Mouse (Mus musculus) embryonic fibroblast, embryonic 13.5 days (primary cell): Measurements from ENCODE around the gene Slc35g2. TPM values are rescaled to one million over a fixed set of nuclear protein-coding genes. Genes with fewer than 3 reads are reported as not detected.
A peak's percentile ranks its signal among the peaks of the same experiment; 100 is the strongest.

Experiments
- H3K27ac ChIP-seq: 2 replicates; pipeline ENCODE4 v1.5.1; 2012; ENCODE audit warnings: low read length, control low read depth, inconsistent platforms; ENCODE audit not compliant: insufficient read depth
- H3K4me1 ChIP-seq: 2 replicates; pipeline ENCODE4 v1.6.1; 2011; ENCODE audit warnings: low read length; ENCODE audit not compliant: control insufficient read depth, insufficient read depth
- H3K4me3 ChIP-seq: 2 replicates; pipeline ENCODE4 v1.5.1; 2011; ENCODE audit warnings: mild to moderate bottlenecking, control low read depth, low read length; ENCODE audit not compliant: insufficient read depth
- CTCF ChIP-seq: IDR thresholded peaks from 2 replicates; pipeline ENCODE4 v1.5.1; 2011; ENCODE audit warnings: mild to moderate bottlenecking, control low read depth, low read length, moderate library complexity, borderline replicate concordance; ENCODE audit not compliant: insufficient read depth
- POLR2A ChIP-seq: IDR thresholded peaks from 2 replicates; pipeline ENCODE4 v1.6.1; 2011; ENCODE audit warnings: low read depth, mild to moderate bottlenecking, control low read depth, low read length, moderate library complexity
- polyA plus RNA-seq: library from polyadenylated mRNA; stranded (reverse); fragments of >200 nt; gene quantifications from 2 replicates; pipeline ENCODE4 v1.2.4, GENCODE M21; 2011; ENCODE audit warnings: low read depth; ENCODE audit not compliant: missing spikeins, insufficient read length

Gene Slc35g2
- polyA plus RNA-seq, 1 experiment: 2.8 TPM

- Histone ChIP-seq H3K4me1 (no peaks in the 10 kb centered on the region), H3K27ac (no peak overlapping the region), H3K4me3 (no peak overlapping the region)
- TF ChIP-seq CTCF (no peak), POLR2A (no peak)
Observed at GRCm38 (mm10) chr9:100560251-100560890, 10.5 kb downstream of the Slc35g2 start.

GRCm38 (mm10) chr9:100558991-100559390 is 11.9 kb downstream of the Slc35g2 start:
- TF ChIP-seq POLR2A (no peak), CTCF (no peak)
- Histone ChIP-seq H3K4me1 (no peaks in the 10 kb centered on the region), H3K4me3 (no peak overlapping the region), H3K27ac (no peak overlapping the region)

- H3K4me3 ChIP-seq: no peak overlapping the region
- no peaks in the 10 kb centered on the region for H3K4me1 ChIP-seq
- no peak overlapping the region for H3K27ac ChIP-seq
- no peak for TF ChIP-seq CTCF
Observed at GRCm38 (mm10) chr9:100558023-100558573, 12.8 kb downstream of the Slc35g2 start.

DNA sequence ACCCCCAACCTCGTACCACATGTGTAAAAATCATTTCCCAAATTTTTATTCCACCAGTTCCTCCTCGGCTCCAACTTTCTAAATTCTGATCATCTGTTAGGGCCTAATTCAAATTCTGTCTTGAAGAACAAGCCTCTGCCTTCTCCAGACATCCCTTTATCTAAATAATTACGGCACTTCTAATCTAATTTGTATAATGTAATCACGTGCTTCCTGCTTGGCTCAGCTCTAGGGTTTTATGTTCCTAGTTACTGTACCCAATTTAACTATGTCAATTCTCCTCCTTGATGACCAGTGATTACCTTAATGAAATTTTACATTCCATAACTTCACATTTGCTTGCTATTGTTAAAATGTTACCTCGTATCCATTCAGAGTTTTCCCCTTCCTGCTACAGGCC is 15.2 kb downstream of the Slc35g2 start:
- Histone ChIP-seq H3K4me3 (no peak overlapping the region), H3K27ac (no peak overlapping the region), H3K4me1 (no peaks in the 10 kb centered on the region; the same call in 1 of the 2 replicates)
- no peak for TF ChIP-seq POLR2A
- TF ChIP-seq CTCF: no peak

GRCm38 (mm10) chr9:100548313-100548712 is 22.6 kb downstream of the Slc35g2 start:
- TF ChIP-seq CTCF: no peak
- TF ChIP-seq POLR2A: no peak
- Histone ChIP-seq H3K4me1 (no peaks in the 10 kb centered on the region; the same call in 1 of the 2 replicates), H3K27ac (no peak overlapping the region), H3K4me3 (no peak overlapping the region)

GRCm38 (mm10) chr9:100546594-100546910 is 24.3 kb downstream of the Slc35g2 start:
- TF ChIP-seq CTCF (no peak), POLR2A (no peak)
- H3K4me1 ChIP-seq: no peaks in the 10 kb centered on the region; the same call in 1 of the 2 replicates
- H3K4me3 ChIP-seq: peak overlapping the region; percentile 86
- H3K27ac ChIP-seq: peak overlapping the region; percentile 51; the same call in 1 of the 2 replicates

DNA sequence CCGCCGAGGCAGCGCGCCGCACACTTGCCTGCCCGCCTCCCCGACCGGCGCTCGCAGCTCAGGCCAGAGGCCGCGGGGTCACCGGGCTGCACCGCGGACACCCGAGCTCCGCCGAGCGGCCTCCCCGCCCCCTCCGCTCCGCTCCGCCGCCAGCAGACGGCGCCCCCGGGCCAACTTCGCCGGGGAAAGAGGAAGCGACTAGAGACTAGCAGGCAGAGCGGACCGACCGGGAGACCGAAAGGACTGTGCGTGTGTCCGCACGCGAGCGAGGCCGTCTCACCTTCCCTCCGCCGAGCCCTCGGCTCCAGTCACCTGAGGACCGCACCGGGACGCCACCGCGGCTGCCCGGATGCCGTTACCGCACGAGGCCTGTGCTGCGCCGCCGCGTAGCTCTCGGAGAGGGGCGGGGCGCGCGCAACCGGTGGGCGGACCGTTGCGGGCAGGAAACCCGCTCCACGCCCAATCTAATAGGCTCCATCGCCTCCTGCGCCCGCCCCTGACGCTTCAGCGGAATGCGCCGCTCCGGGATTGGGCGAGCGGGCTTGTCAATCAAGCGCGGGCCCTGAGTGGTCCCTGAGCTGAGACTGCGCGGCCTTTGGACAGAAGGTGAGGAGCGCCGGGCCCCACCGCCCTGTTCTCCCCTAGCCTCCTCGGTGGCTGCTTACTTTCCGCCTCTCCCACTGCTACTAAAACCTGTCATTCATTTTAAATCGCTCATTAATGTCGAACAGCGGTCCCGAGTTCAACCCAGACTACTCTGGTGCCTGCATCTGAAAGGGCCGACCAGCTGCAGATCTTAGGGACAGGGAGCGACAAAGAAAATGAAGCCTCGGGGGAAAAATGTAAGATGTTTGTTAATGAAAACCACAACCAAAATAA is 24.9 kb downstream of the Slc35g2 start, which contains the start of gene Nck1:
Gene Nck1, minus strand, starts transcription at position 420 of the 879 bp plus-strand sequence.
- TF ChIP-seq POLR2A: peak; percentile 85
- no peak for TF ChIP-seq CTCF
- H3K4me3 ChIP-seq: peak within 1 kb of the TSS; percentile 93
- H3K27ac ChIP-seq: peak within 1 kb of the TSS; percentile 79
- no peaks in the 10 kb centered on the region; the same call in 1 of the 2 replicates for H3K4me1 ChIP-seq

GRCm38 (mm10) chr9:100544948-100545714 is 25.8 kb downstream of the Slc35g2 start:
- TF ChIP-seq POLR2A (no peak), CTCF (no peak)
- peak overlapping the region; percentile 79 for H3K27ac ChIP-seq
- no peaks in the 10 kb centered on the region for H3K4me1 ChIP-seq
- peak overlapping the region; percentile 93 for H3K4me3 ChIP-seq

DNA sequence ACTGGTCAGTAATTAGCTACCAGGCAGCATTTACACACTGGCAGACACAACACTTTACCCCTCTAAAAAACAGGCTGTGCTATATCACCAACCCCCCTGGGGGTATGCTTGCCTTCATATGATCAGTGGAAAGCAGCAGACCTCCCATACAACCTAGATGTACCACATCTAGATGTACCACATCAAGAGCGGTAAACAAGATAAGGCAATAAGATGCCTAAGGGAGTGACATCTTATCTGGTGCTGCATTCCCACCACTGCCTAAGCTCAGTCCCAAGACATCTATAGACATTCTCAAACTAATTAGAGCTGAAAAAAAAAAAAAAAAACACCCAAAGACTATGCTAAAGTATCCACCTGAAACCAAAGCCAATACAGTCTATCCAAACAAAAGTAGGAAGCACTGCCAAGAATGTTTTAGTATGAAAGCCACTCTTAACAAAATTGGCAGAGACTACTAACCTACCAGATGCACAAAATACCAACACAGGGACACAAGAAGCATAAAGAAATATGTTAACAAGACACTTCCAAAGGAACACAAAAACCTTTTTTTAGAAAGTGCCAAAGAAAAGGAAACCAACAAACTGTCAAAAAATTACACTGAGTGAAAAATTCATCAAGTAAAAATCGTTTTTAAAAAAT is 35.1 kb downstream of the Slc35g2 start:
- TF ChIP-seq CTCF (no peak), POLR2A (no peak)
- Histone ChIP-seq H3K4me1 (peaks cover 2% of the 10 kb centered on the region; the same call in 1 of the 2 replicates), H3K27ac (no peak overlapping the region; the same call in 1 of the 2 replicates), H3K4me3 (no peak overlapping the region)
